Mouse (Mus musculus) CH12.LX (cell line): ENCODE measurements at regions not wholly inside any gene's neighbourhood (a gene's known extent, or its start where the extent isn't known, plus 50 kb on each side); places are given as distances from the start of the nearest gene placed in this dataset.
"Not testable (repeated sequence)": the region's sequence is repeated elsewhere in the genome, so short reads cannot be mapped to it uniquely, and the experiment has no call there.

ENCODE experiments used
- DNase-seq: peaks from one replicate; pipeline ENCODE4 v3.0.0-alpha.2; 2013; ENCODE audit errors: extremely low read depth
- H3K27ac ChIP-seq: 2 replicates; pipeline ENCODE4 v1.5.1; 2012; ENCODE audit warnings: low read depth, mild to moderate bottlenecking, control low read depth, moderate library complexity; ENCODE audit not compliant: insufficient read depth
- H3K27me3 ChIP-seq: replicated peaks from 2 replicates; pipeline ENCODE3; 2012; ENCODE audit warnings: inconsistent platforms
- H3K36me3 ChIP-seq, 2 experiments: replicated peaks in 1 of 2; 2 replicates each; pipeline versions ENCODE3 to v1.6.1; 2012; ENCODE audit warnings: inconsistent platforms in 1 of 2, low read length in 1 of 2, mild to moderate bottlenecking in 1 of 2, mixed read lengths in 1 of 2, moderate library complexity in 1 of 2; ENCODE audit not compliant: control insufficient read depth in 1 of 2, insufficient read depth in 1 of 2
- H3K4me1 ChIP-seq, 2 experiments: 2 replicates each; pipeline ENCODE4 v1.6.1; 2012; ENCODE audit warnings: inconsistent platforms in 1 of 2, moderate library complexity in 1 of 2; ENCODE audit not compliant: insufficient read depth in 2 of 2, control insufficient read depth in 1 of 2
- H3K4me2 ChIP-seq: 2 replicates; pipeline ENCODE4 v1.6.1; 2012; ENCODE audit warnings: low read depth, mild to moderate bottlenecking, control low read depth; ENCODE audit not compliant: poor library complexity, insufficient read depth, severe bottlenecking
- H3K4me3 ChIP-seq, 3 experiments: fragments of 150-350 bp in 1 of 3; sonication (generic) in 1 of 3; replicated peaks in 1 of 3; 2 replicates each; pipeline versions ENCODE3 to v1.5.1; 2011 to 2012; ENCODE audit warnings: low read depth in 2 of 3, low read length in 2 of 3, mild to moderate bottlenecking in 2 of 3, moderate library complexity in 2 of 3, control low read depth in 1 of 3, improper control_type of control experiment in 1 of 3, inconsistent platforms in 1 of 3, mixed read lengths in 1 of 3; ENCODE audit not compliant: poor library complexity in 1 of 3
- H3K79me2 ChIP-seq: replicated peaks from 2 replicates; pipeline ENCODE4 v1.6.1; 2012; ENCODE audit warnings: mild to moderate bottlenecking, moderate library complexity; ENCODE audit not compliant: control insufficient read depth, poor library complexity, insufficient read depth, severe bottlenecking; ENCODE audit errors: extremely low read depth
- H3K9ac ChIP-seq: 2 replicates; pipeline ENCODE4 v1.6.1; 2012; ENCODE audit warnings: low read depth, mild to moderate bottlenecking, control low read depth, moderate library complexity; ENCODE audit not compliant: insufficient read depth
- H3K9me3 ChIP-seq: replicated peaks from 2 replicates; pipeline ENCODE3; 2012; ENCODE audit warnings: low read length, inconsistent platforms, mixed read lengths
- SIN3A ChIP-seq: IDR thresholded peaks from 2 replicates; pipeline ENCODE4 v1.6.1; 2012; ENCODE audit warnings: low read length, improper control_type of control experiment, inconsistent platforms
- USF1 ChIP-seq: IDR thresholded peaks from 2 replicates; pipeline ENCODE4 v1.6.1; 2014; ENCODE audit warnings: low read depth, mild to moderate bottlenecking, inconsistent platforms, low read length, improper control_type of control experiment
- ZMIZ1 ChIP-seq: IDR thresholded peaks from 2 replicates; pipeline ENCODE4 v1.6.1; 2012; ENCODE audit warnings: low read depth, mild to moderate bottlenecking, inconsistent platforms, low read length, improper control_type of control experiment
- dilution Hi-C: fragments of 300-500 bp; cut with MboI; formaldehyde crosslinking; loops from 2 replicates; pipeline ENCODE4 v1.14.3; 2020; ENCODE audit warnings: low sequenced_read_pairs; ENCODE audit not compliant: extremely low pct_unique_long_range_greater_than_20kb, extremely low pct_ligation_motif_present
- in situ Hi-C: fragments of 300-500 bp; cut with MboI; formaldehyde crosslinking; loops from 3 replicates; pipeline ENCODE4 v1.14.3; 2019; ENCODE audit warnings: low sequenced_read_pairs, low pct_ligation_motif_present, low pct_unique_long_range_greater_than_20kb, mixed read lengths

- no peak for TF ChIP-seq SIN3A
- TF ChIP-seq, all 38 proteins: peak for 8
Observed at GRCm38 (mm10) chr2:81885438-81885837, 167.6 kb upstream of the Zfp804a start (continued).

GRCm38 (mm10) chr2:81892570-81892969, 160.5 kb upstream of the Zfp804a start:
- H3K4me3 ChIP-seq, H3K79me2 ChIP-seq, H3K27me3 ChIP-seq, H3K4me1 ChIP-seq, H3K9me3 ChIP-seq, H3K36me3 ChIP-seq, H3K9ac ChIP-seq, dilution Hi-C loops, H3K4me2 ChIP-seq, DNase-seq, H3K27ac ChIP-seq, in situ Hi-C loops: not testable (repeated sequence)

- no peak for DNase-seq
- Histone ChIP-seq H3K36me3 (no peaks in the 10 kb centered on the region), H3K9ac (no peak overlapping the region), H3K4me1 (peaks cover 0 to 4% of the 10 kb centered on the region in 2 experiments; a peak in 2 of 4 replicates), H3K79me2 (no peaks in the 10 kb centered on the region), H3K4me2 (no peak overlapping the region), H3K4me3 (no peak overlapping the region), H3K9me3 (no peaks in the 10 kb centered on the region), H3K27ac (no peak overlapping the region), H3K27me3 (no peaks in the 10 kb centered on the region)
- TF ChIP-seq USF1 (no peak), ZMIZ1 (no peak)
- in situ Hi-C loops, result no loop called here
- dilution Hi-C loops, result no loop called here
Observed at GRCm38 (mm10) chr2:81939360-81939759, 113.7 kb upstream of the Zfp804a start.
